Mouse (Mus musculus): ENCODE results near the gene 1700020D05Rik. TPM values are rescaled to one million over a fixed set of nuclear protein-coding genes. Genes with fewer than 3 reads are reported as not detected.

The 1700020D05Rik gene
- polyA plus RNA-seq (2012; rRNA removed) = 5.4 and 5.9 TPM in 2 replicates

GRCm38 (mm10) chr19:5503687-5504086, at the start of gene 1700020D05Rik:
Gene 1700020D05Rik (minus strand): TSS chr19:5503787.
- no peak for DNase-seq (ENCODE audit: extremely low spot score in 1 of 2, low spot score in 1 of 2)

- DNase-seq (ENCODE audit: extremely low spot score in 1 of 2, low spot score in 1 of 2) = no peak
Measured at GRCm38 (mm10) chr19:5547471-5548056, 44.0 kb upstream of the 1700020D05Rik start.

GRCm38 (mm10) chr19:5544031-5544430, 40.4 kb upstream of the 1700020D05Rik start:
- DNase-seq (ENCODE audit: extremely low spot score in 1 of 2, low spot score in 1 of 2) = no peak

GRCm38 (mm10) chr19:5543362-5543761, 39.8 kb upstream of the 1700020D05Rik start:
- DNase-seq (ENCODE audit: extremely low spot score in 1 of 2, low spot score in 1 of 2) = no peak

- no peak for DNase-seq (ENCODE audit: extremely low spot score in 1 of 2, low spot score in 1 of 2)
Measured at GRCm38 (mm10) chr19:5538786-5539185, 35.2 kb upstream of the 1700020D05Rik start.

GRCm38 (mm10) chr19:5532520-5532919, 28.9 kb upstream of the 1700020D05Rik start:
- no peak for DNase-seq (ENCODE audit: extremely low spot score in 1 of 2, low spot score in 1 of 2)

GRCm38 (mm10) chr19:5530138-5530524, 26.5 kb upstream of the 1700020D05Rik start:
- DNase-seq (ENCODE audit: extremely low spot score in 1 of 2, low spot score in 1 of 2) = no peak

- peak; percentile 79 to 97 for DNase-seq (ENCODE audit: extremely low spot score in 1 of 2, low spot score in 1 of 2)
Measured at GRCm38 (mm10) chr19:5529325-5530137, 25.9 kb upstream of the 1700020D05Rik start.

- DNase-seq (ENCODE audit: extremely low spot score in 1 of 2, low spot score in 1 of 2) = no peak
Measured at GRCm38 (mm10) chr19:5525204-5525603, 21.6 kb upstream of the 1700020D05Rik start.

GRCm38 (mm10) chr19:5518721-5519120, 15.1 kb upstream of the 1700020D05Rik start:
- DNase-seq (ENCODE audit: extremely low spot score in 1 of 2, low spot score in 1 of 2) = no peak

- no peak for DNase-seq (ENCODE audit: extremely low spot score in 1 of 2, low spot score in 1 of 2)
Measured at GRCm38 (mm10) chr19:5516906-5517505, 13.4 kb upstream of the 1700020D05Rik start.

- no peak for DNase-seq (ENCODE audit: extremely low spot score in 1 of 2, low spot score in 1 of 2)
Measured at GRCm38 (mm10) chr19:5515840-5516777, 12.5 kb upstream of the 1700020D05Rik start.

- no peak for DNase-seq (ENCODE audit: extremely low spot score in 1 of 2, low spot score in 1 of 2)
Measured at GRCm38 (mm10) chr19:5513005-5513349, 9.4 kb upstream of the 1700020D05Rik start.

- DNase-seq (ENCODE audit: extremely low spot score in 1 of 2, low spot score in 1 of 2) = no peak
Measured at GRCm38 (mm10) chr19:5512091-5513004, 8.8 kb upstream of the 1700020D05Rik start.

GRCm38 (mm10) chr19:5511074-5511632, 7.6 kb upstream of the 1700020D05Rik start:
- DNase-seq (ENCODE audit: extremely low spot score in 1 of 2, low spot score in 1 of 2) = no peak

GRCm38 (mm10) chr19:5510031-5511026, 6.7 kb upstream of the 1700020D05Rik start, which contains the start of gene Snx32:
Gene Snx32 (minus strand): TSS chr19:5510538.
- peak; percentile 100 for DNase-seq (ENCODE audit: extremely low spot score in 1 of 2, low spot score in 1 of 2)

- no peak for DNase-seq (ENCODE audit: extremely low spot score in 1 of 2, low spot score in 1 of 2)
Measured at GRCm38 (mm10) chr19:5500330-5500875, 3.2 kb downstream of the 1700020D05Rik start.

- no peak for DNase-seq (ENCODE audit: extremely low spot score in 1 of 2, low spot score in 1 of 2)
Measured at GRCm38 (mm10) chr19:5496052-5496370, 7.6 kb downstream of the 1700020D05Rik start.

Measured in frontal cortex, adult 2 months (tissue).